Mouse (Mus musculus) gastrocnemius, adult 2 months (tissue): ENCODE measurements around the gene Taok1. TPM values are rescaled to one million over a fixed set of nuclear protein-coding genes. Genes with fewer than 3 reads are reported as not detected.

Experiments used
- DNase-seq: peaks from one replicate; pipeline ENCODE4 v3.0.0; 2022
- H3K27ac ChIP-seq: fragments of 200-600 bp; 2 replicates; pipeline ENCODE4 v1.8.1; 2022; ENCODE audit warnings: mild to moderate bottlenecking
- H3K4me3 ChIP-seq: fragments of 200-600 bp; 2 replicates; pipeline ENCODE4 v1.8.1; 2022; ENCODE audit warnings: mild to moderate bottlenecking, moderate library complexity
- CTCF ChIP-seq: fragments of 200-600 bp; IDR thresholded peaks from 2 replicates; pipeline ENCODE4 v1.8.1; 2022; ENCODE audit warnings: antibody characterized with exemption, mild to moderate bottlenecking, moderate library complexity
- intact Hi-C: fragments of 180-260 bp; cut with DNase I; formaldehyde crosslinking; loops from one replicate; pipeline ENCODE4 v1.15.1; 2025
- total RNA-seq, 2 experiments: library from RNA; stranded (reverse); gene quantifications; 2 replicates each; pipeline ENCODE4 v1.2.3; 2021

The Taok1 gene
- total RNA-seq, 2 experiments from 2014 or later = 37.7 to 48.4 TPM

DNA sequence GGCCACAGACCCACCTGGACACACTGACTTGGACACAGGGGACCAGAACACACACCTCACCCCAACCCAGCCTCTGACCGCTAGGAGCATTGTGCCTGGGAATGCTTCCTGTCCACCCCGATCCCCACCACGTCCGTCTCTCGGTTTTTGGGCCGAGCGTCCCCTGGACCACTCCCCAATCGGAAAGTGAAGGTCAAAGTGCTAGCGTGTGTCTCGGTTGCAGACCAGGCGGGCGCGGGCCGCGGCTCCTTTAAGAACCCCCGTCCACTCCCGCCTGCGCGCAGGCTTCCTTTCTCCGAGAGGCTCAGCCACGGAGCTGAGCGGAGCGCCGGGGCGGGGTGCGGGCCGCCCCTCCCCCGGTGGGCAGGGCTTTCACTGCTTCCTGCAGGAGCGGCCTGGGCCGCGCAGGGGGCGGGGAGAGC, 114.7 kb downstream of the Taok1 start:
- TF ChIP-seq CTCF = peak; percentile 34; the same call in 1 of the 2 replicates
- DNase-seq = peak; percentile 98
- Histone ChIP-seq H3K4me3 (peak overlapping the region; percentile 93), H3K27ac (peak overlapping the region; percentile 97)
- intact Hi-C loops = no loop called here

DNA sequence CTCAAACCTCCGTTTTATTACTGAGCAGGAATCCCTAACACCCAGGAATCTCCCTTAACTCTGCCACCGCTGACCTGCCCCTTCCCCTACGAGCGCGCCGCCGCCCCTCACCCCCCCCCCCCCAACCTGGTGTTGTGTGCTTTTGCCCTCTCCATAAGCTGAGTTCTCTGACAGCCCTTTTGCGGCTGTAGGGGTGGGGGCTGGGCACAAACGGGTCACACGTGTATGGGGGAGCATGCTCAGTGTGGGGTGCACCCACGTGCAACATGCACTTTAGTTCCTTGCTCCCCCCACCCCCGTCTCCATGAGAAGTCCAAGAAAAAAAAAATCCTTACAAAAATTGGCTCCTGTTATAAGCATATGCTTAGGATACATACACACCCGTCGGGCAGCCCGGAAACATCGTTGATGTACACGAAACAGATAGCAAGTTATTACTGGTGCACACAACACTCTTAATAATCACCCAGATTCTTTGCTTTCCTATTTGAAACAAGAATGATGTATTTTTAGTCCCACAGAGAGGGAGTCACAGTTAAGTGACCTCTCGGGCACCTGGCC, 115.2 kb downstream of the Taok1 start:
- intact Hi-C loops = no loop called here
- no peak for TF ChIP-seq CTCF
- Histone ChIP-seq H3K27ac (peak overlapping the region; percentile 97), H3K4me3 (peak overlapping the region; percentile 93)
- DNase-seq = no peak

DNA sequence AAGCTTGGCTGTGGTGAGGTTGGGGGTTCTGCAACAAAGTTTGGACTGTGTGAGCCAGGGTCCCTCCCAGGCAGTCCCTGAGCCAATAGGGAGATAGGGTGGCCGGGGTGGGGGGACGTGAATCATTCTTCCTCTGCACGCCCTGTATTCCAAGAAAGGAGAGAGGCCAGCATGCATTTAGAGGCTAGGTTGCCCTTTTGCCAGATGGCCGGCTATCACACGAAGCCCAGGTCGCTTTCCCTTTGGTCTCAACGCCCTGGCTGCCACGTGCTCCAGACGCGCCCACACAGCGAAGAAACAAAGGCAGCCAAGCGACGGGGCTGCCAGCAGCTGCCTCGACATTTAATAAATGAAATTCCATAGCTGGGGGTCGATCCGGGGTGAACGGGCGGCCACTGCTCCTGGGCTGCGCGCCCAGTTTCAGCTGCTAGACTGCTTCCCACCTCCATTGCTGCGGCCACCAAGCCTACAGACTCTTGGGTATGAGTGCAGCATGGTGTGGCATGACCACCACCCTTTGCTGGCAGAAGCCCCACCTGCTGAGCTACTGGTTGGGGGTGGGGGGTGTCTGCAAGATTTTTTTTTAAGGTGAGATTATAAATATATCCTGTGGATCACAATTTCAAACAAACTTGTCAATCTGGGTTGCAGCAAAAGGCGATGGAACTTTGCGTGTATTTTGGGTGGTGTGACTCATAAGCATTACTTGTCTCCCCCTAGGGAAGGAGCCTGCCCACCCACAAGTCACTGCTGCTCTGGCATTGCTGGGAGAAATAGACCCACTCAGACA, 115.9 kb downstream of the Taok1 start:
- Histone ChIP-seq H3K27ac (peak overlapping the region; percentile 97), H3K4me3 (peak overlapping the region; percentile 93)
- DNase-seq = peak; percentile 68
- intact Hi-C loops = no loop called here
- TF ChIP-seq CTCF = no peak

GRCm38 (mm10) chr11:77491123-77491501, 116.5 kb downstream of the Taok1 start:
- intact Hi-C loops = no loop called here
- Histone ChIP-seq H3K27ac (peak overlapping the region; percentile 97), H3K4me3 (peak overlapping the region; percentile 93)
- TF ChIP-seq CTCF = no peak; the same call in 1 of the 2 replicates
- DNase-seq = peak; percentile 92

DNA sequence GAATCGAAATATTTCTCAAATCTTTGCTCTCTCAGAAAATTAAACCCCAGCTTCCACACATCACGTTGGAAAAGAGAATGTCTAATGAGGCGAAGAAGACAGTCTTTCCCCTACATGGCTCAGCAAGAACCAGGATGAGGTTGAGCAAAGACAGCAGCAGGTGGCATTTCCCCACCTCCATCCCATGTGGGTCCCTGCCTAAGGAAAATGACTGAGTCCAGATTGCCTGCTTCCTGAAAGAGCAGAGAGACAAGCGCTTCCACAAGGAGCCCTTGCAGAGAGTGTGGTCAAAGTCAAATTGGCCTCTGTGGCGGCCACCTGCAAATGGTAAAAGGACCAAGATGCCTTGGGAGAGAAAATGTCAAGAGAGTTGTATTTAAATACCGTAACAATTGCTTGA, 117.2 kb downstream of the Taok1 start:
- Histone ChIP-seq H3K4me3 (peak overlapping the region; percentile 93), H3K27ac (peak overlapping the region; percentile 97)
- DNase-seq = no peak
- intact Hi-C loops = no loop called here
- TF ChIP-seq CTCF = no peak

- Histone ChIP-seq H3K27ac (peak within 1 kb of the TSS; percentile 97), H3K4me3 (peak within 1 kb of the TSS; percentile 93)
- DNase-seq = peak; percentile 85
- intact Hi-C loops = no loop called here
- no peak for TF ChIP-seq CTCF
These were observed 117.9 kb downstream of the Taok1 start, which contains the start of gene Ankrd13b for GRCm38 (mm10) chr11:77489591-77490235. Ankrd13b (minus strand) TSS chr11:77489678.

- no peak for TF ChIP-seq CTCF
- intact Hi-C loops = no loop called here
These were observed 118.6 kb downstream of the Taok1 start for GRCm38 (mm10) chr11:77488771-77489581.

DNA sequence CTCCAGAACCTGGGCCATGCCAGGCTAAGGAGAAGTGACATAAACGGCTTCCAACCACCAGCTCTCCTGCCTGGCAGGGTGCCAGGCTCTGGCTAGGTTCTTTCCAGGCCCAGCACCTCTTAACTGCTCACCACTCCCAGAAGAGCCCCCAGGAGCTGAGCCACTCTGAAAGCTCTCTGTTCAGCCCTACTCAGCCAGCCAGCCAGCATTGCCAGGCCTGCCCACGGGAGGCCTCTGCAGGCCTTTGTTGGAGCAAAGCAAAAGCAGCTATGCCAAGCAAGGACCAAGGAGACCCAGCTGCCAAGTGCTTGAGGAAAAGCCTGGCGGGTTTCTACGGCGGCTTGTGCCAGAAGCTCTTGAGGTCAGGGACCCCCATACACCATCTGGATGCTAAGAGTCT, 120.8 kb downstream of the Taok1 start:
- intact Hi-C loops = no loop called here
- no peak for DNase-seq
- TF ChIP-seq CTCF = peak; percentile 9; the same call in 1 of the 2 replicates
- no peak overlapping the region for H3K27ac ChIP-seq
- no peak overlapping the region for H3K4me3 ChIP-seq

More at GRCm38 (mm10) chr11:77488771-77489581, 118.6 kb downstream of the Taok1 start:
- H3K27ac ChIP-seq = peak overlapping the region; percentile 75
- DNase-seq = no peak
- peak overlapping the region; percentile 90 for H3K4me3 ChIP-seq

- H3K27ac ChIP-seq = no peak overlapping the region
- intact Hi-C loops = no loop called here
- DNase-seq = no peak
These were observed 122.4 kb downstream of the Taok1 start for GRCm38 (mm10) chr11:77485229-77485628.

DNA sequence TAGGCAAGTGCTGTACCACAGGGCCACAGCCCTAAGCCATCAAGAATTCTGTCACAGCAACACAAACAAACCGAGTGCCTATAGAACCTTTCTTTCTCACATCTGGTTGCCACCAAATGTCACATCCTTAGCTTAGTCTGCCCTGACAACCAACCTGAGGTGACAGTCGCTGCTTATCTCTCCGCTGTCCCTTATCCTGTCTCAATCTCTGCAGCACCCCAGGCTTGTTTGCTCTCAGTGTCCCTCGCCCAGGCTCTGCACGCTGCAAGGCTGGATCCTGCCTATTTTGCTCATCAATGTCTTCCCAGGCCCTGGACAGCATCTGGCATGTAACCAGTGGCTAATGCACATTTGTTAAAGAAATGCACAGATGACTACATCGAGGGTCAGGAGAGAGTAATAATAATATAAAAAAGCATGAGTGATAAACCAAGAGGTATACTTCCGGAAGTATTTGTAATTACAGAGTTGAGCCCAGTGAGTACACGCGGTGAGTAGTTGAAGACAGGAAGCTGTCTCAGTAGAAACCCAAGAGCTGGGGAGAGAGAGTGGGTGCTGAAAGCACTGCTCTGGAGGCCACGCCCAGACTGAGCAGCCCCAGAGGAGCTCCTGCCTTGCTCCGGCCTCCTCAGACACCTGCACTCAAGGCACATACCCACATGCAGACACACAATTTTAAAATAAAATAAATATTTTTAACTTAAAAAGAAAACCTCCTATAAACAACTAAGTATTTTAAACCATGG, 123.9 kb downstream of the Taok1 start:
- no peak for DNase-seq
- intact Hi-C loops = no loop called here
- TF ChIP-seq CTCF = no peak
- Histone ChIP-seq H3K4me3 (no peak overlapping the region), H3K27ac (no peak overlapping the region)

More at GRCm38 (mm10) chr11:77485229-77485628, 122.4 kb downstream of the Taok1 start:
- no peak for TF ChIP-seq CTCF
- H3K4me3 ChIP-seq = no peak overlapping the region

DNA sequence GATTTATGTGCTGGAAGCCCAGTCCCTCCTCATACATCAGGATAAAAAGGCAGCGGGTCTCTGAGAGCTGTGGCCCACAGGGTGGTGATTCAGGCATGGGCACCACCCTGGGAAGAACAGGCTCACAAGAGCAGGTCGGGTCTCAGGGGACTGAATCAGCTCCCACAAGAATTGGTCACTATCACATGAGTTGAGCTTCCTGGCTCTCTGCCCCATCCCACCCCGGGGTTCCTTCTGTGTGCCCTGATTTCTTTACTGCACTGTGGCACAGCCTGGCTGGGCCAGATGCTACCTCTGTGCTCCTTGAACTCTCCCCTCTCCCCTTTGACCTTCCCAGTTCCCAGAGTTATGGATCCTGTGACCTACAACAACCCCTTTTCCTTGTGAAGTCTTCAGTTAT, 124.6 kb downstream of the Taok1 start:
- Histone ChIP-seq H3K27ac (no peak overlapping the region), H3K4me3 (no peak overlapping the region)
- DNase-seq = no peak
- intact Hi-C loops = no loop called here
- no peak for TF ChIP-seq CTCF

Other genes starting within 250 kb of the Taok1 start
- 100 to 1,000 TPM; 165 to 257 TPM for gene Coro6, start 145.4 kb downstream of the Taok1 start, total RNA-seq
- 10 to 100 TPM in 1 of 2 experiments, 1 to 10 TPM in 1; 9.5 to 10.8 TPM for gene Ankrd13b, start 118.1 kb downstream of the Taok1 start, total RNA-seq
- 10 to 100 TPM; 25.9 to 33.3 TPM for gene Git1, start 114.3 kb downstream of the Taok1 start, total RNA-seq
- gene Abhd15, start 92.7 kb downstream of the Taok1 start, total RNA-seq = under 1 TPM; 0.18 to 0.50 TPM
- gene Trp53i13, start 91.8 kb downstream of the Taok1 start, total RNA-seq = 1 to 10 TPM; 2.3 to 5.0 TPM
- gene Gm10392, start 88.6 kb downstream of the Taok1 start, total RNA-seq = not detected
- gene Nufip2, start 78.3 kb upstream of the Taok1 start, total RNA-seq = 10 to 100 TPM; 36.9 to 43.8 TPM
- not detected for gene Cryba1, start 117.5 kb upstream of the Taok1 start, total RNA-seq
- gene Myo18a, start 155.4 kb upstream of the Taok1 start, total RNA-seq = 100 to 1,000 TPM; 345 to 399 TPM
- not detected for gene Gm10277, start 179.9 kb upstream of the Taok1 start, total RNA-seq